Mouse (Mus musculus): ENCODE results near the gene Tfap4. TPM values are rescaled to one million over a fixed set of nuclear protein-coding genes. Genes with fewer than 3 reads are reported as not detected.
A peak's percentile ranks its signal among the peaks of the same experiment; 100 is the strongest.
"Not testable (repeated sequence)": the region's sequence is repeated elsewhere in the genome, so short reads cannot be mapped to it uniquely, and the experiment has no call there.

The Tfap4 gene
- polyA plus RNA-seq, 1 experiment from 2014 or later: 24.9 TPM

DNA sequence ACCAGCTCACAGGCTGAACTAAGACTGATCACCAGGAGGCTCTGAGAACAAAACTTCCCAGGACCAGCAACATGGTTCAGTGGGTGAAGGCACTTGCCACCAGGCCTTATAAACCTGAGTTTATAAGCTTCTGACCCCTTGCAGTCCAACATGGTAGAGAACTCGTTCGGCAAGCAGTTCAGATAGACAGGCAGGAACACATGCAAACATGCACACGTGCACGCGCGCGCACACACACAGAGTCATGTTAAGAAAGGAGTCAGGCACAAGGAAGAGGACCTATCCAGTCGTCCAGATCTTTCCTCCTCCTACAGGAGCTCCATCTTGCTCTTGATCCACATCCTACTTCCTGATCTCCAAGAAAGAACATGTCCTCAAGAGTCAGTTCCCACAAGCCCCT is 12.8 kb downstream of the Tfap4 start:
- ATAC-seq (ENCODE audit: low FRiP score, low read depth): no peak
- WGBS: 92% methylated on average over 8 of the region's 8 CpGs
- peaks cover 11% of the 10 kb centered on the region for H3K4me1 ChIP-seq
- H3K4me3 ChIP-seq: no peak overlapping the region
- no peaks in the 10 kb centered on the region for H3K27me3 ChIP-seq
- H3K27ac ChIP-seq: no peak overlapping the region
- no peak overlapping the region for H3K4me2 ChIP-seq (replicated peaks)
- no peaks in the 10 kb centered on the region for H3K9me3 ChIP-seq
- no peak overlapping the region for H3K9ac ChIP-seq
- peaks cover 63% of the 10 kb centered on the region for H3K36me3 ChIP-seq

DNA sequence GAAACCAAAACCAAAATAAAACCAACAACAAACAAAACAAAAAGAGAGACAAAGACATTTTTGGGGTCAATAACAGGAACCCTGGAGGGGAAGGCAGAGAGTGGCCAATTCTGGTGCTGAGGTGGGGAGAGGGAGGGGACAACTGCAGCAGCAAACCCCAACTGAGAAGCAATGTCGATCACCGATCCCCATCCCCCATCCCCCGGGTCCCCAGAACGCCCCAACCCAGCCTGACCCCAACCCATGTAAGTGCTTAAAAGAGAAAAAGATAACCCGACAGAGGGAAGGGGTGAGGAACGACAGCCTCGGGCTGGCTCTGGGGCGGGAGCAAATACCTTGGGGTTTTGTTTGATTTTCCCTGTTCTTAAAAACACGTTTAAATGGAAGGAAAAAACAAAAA is 14.8 kb downstream of the Tfap4 start:
- WGBS: 83% methylated on average over 9 of the region's 9 CpGs
- H3K36me3 ChIP-seq: peaks cover 50% of the 10 kb centered on the region

DNA sequence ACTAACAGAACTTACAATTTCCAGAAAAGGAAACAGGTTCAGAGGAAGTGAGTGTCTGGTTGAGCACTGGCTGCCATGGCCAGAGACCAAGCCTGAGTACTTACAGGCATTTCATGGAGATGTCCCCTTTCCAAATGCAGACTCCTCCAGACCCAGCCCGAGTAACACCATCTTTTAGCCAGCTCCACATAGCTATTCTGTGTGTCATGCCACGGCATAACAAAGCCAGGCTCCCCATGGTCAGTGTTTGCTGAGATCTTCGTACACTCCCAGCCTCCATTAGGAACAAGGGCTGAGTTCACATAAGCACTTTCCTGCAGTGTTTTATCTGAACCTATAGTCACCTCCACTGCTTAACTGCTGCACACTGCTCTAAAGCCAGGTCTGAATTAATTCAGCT is 16.4 kb downstream of the Tfap4 start:
- no peaks in the 10 kb centered on the region for H3K9me3 ChIP-seq
- no peak overlapping the region for H3K9ac ChIP-seq
- H3K4me2 ChIP-seq (replicated peaks): no peak overlapping the region
- no peak overlapping the region for H3K4me3 ChIP-seq
- no peaks in the 10 kb centered on the region for H3K27me3 ChIP-seq
- H3K27ac ChIP-seq: no peak overlapping the region
- WGBS: 79% methylated on average over 3 of the region's 3 CpGs
- H3K36me3 ChIP-seq: peaks cover 34% of the 10 kb centered on the region
- peaks cover 4% of the 10 kb centered on the region; the same call in 1 of the 2 replicates for H3K4me1 ChIP-seq
- ATAC-seq (ENCODE audit: low FRiP score, low read depth): no peak

More for the DNA sequence above, 14.8 kb downstream of the Tfap4 start:
- H3K27ac ChIP-seq: no peak overlapping the region
- H3K9ac ChIP-seq: no peak overlapping the region
- H3K4me1 ChIP-seq: peaks cover 4% of the 10 kb centered on the region; the same call in 1 of the 2 replicates
- ATAC-seq (ENCODE audit: low FRiP score, low read depth): no peak
- no peaks in the 10 kb centered on the region for H3K9me3 ChIP-seq
- no peak overlapping the region for H3K4me3 ChIP-seq
- H3K27me3 ChIP-seq: no peaks in the 10 kb centered on the region
- H3K4me2 ChIP-seq (replicated peaks): no peak overlapping the region

DNA sequence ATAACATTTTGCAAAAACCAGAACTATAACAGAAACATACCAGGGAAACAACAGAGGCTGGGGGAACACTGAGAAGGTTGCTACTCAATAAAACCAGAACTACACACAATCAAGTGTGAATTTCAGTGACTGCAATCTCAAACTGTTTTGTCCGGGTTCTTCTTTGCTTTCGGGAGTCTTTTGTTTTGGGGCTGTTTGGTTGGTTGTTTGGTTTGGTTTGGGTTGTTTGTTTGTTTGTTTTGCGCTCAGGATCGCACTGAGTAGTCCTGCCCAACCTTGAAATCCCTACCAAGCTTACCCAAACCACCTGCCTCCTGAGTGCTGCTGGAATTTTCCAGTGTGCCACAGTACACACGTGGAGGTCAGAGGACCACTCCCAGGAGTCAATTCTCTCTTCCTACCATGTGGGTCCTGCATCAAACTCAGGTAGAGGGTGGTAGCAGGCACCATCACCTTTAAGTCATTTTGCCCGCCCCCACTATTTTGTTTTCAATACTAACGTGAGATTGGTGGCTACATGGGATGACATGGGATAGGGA is 17.3 kb downstream of the Tfap4 start:
- ATAC-seq (ENCODE audit: low FRiP score, low read depth): no peak
- 43% methylated on average over 7 of the region's 7 CpGs for WGBS
- Histone ChIP-seq H3K9me3 (no peaks in the 10 kb centered on the region), H3K4me3 (peak overlapping the region; percentile 48), H3K4me1 (peaks cover 4% of the 10 kb centered on the region; the same call in 1 of the 2 replicates), H3K36me3 (peaks cover 29% of the 10 kb centered on the region), H3K27ac (no peak overlapping the region), H3K27me3 (no peaks in the 10 kb centered on the region), H3K9ac (peak overlapping the region; percentile 35; the same call in 1 of the 2 replicates), H3K4me2 (replicated peaks) (peak overlapping the region; percentile 65)

DNA sequence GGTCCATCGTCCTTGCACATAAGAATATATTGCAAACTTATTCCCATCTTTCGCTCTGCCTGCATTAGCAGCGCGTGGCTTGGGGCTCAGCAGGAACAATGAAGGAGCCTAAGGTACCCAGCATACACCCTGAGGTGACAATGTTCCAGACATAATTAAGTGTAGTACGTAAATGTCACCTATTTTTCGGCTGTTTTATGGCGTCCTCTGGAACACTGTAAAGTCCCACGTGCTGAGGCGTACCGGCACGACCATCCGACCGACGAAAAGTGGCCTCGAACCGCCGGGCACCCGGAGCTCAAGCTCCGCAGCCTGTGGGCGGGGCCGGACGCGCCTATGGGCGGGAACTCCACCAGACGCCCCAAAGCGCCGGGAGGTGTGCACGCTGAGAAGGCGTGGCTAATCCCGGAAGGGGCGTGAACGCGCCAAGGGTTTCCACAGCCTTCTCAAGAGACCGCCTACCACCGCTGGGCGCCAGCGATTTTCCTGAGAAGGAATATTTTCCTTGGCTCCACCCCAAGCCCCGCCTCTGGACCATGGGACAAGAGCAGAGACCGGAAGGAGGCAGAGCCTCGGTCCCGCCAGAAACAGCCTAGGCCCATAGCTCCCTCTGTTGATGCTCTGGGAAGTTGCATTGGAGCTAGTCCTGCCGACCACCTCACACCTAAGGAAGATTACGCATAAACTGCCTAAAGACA is 18.0 kb downstream of the Tfap4 start, which contains the start of gene Srl:
Gene Srl, minus strand, starts transcription at position 316 of the 698 bp plus-strand sequence.
- peak within 1 kb of the TSS; percentile 62 for H3K9ac ChIP-seq
- peaks cover 22% of the 10 kb centered on the region for H3K36me3 ChIP-seq
- no peaks in the 10 kb centered on the region for H3K9me3 ChIP-seq
- peaks cover 4% of the 10 kb centered on the region; the same call in 1 of the 2 replicates for H3K4me1 ChIP-seq
- peak; percentile 96 for ATAC-seq (ENCODE audit: low FRiP score, low read depth)
- H3K27me3 ChIP-seq: no peaks in the 10 kb centered on the region
- H3K4me2 ChIP-seq (replicated peaks): peak within 1 kb of the TSS; percentile 65
- peak within 1 kb of the TSS; percentile 48; the same call in 1 of the 2 replicates for H3K27ac ChIP-seq
- under 1% methylated on average over 43 of the region's 43 CpGs for WGBS
- H3K4me3 ChIP-seq: peak within 1 kb of the TSS; percentile 48

DNA sequence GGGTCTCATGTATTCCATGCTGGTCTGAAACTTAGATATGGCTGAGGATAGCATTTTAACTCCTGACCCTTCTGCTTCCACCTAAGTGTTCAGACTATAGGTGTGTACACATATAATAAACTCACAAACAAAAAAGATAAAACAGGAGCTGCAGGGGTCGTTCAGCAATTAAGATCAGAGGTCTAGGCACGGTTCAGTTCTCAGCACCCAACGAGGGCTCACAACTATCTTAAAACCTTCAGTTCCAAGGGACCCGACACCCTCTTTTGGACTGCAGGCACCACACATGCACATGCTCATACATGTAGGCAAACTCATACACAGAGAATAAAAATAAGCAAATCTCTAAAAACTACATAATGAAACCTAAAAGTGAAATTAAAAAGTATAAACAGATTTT is 18.6 kb downstream of the Tfap4 start:
- Histone ChIP-seq H3K27ac (no peak overlapping the region), H3K27me3 (no peaks in the 10 kb centered on the region), H3K36me3 (peaks cover 17% of the 10 kb centered on the region), H3K9ac (peak overlapping the region; percentile 62), H3K4me2 (replicated peaks) (peak overlapping the region; percentile 65), H3K9me3 (no peaks in the 10 kb centered on the region), H3K4me3 (peak overlapping the region; percentile 48), H3K4me1 (peaks cover 4% of the 10 kb centered on the region; the same call in 1 of the 2 replicates)
- 61% methylated on average over 4 of the region's 4 CpGs for WGBS
- no peak for ATAC-seq (ENCODE audit: low FRiP score, low read depth)

DNA sequence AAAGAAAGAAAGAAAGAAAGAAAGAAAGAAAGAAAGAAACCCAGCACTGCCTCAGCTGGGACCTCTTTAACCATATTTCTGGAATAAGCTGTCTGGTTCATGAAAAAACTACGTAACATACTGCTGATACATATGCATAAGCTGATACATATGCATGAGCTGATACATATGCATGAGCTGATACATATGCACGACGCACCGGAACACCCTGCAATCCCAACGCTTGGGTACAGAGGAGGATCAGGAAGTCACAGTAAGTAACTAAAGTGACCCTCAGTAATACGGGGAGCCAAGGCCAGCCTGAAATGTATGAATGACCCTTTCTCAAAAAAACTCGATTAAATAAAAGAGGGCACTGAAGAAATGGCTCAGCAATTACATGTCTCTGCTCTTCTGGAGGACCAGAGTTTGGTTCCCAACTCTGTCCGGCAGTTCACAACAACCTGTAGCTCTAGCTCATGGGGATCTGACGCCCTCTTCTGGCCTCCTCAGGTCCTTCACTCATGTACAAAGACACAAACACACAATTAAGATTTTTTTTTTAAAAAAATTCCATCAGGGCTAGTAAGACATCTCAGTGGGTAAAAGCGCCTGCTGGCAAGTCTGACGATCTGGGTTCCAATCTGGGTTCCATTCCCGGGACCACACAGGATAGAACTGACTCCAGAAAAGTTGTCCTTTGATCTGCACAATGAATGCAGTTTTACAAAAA is 19.4 kb downstream of the Tfap4 start:
- Histone ChIP-seq H3K4me1 (peaks cover 4% of the 10 kb centered on the region; the same call in 1 of the 2 replicates), H3K27me3 (no peaks in the 10 kb centered on the region), H3K4me3 (no peak overlapping the region), H3K27ac (no peak overlapping the region), H3K9ac (no peak overlapping the region), H3K4me2 (replicated peaks) (no peak overlapping the region), H3K36me3 (peaks cover 9% of the 10 kb centered on the region), H3K9me3 (no peaks in the 10 kb centered on the region)
- no peak for ATAC-seq (ENCODE audit: low FRiP score, low read depth)
- 88% methylated on average over 12 of the region's 12 CpGs for WGBS

DNA sequence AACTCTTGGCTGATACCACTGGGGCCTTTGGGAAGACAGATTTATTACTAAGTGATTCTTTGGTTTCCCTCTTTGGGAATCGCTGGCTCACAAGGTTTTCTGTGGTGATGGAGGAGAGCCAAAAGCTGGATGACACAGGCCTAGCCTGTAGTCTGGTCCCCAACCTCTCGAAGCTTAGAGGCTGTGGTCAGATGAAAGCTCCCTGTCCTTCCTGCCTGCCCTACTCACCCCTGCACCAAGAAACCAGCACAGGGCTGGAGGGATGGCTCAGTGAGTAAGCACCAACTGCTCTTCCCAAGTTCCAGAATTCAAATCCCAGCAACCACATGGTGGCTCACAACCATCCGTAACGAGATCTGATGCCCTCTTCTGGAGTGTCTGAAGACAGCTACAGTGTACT is 20.1 kb downstream of the Tfap4 start:
- ATAC-seq (ENCODE audit: low FRiP score, low read depth): no peak
- no peak overlapping the region for H3K4me3 ChIP-seq

DNA sequence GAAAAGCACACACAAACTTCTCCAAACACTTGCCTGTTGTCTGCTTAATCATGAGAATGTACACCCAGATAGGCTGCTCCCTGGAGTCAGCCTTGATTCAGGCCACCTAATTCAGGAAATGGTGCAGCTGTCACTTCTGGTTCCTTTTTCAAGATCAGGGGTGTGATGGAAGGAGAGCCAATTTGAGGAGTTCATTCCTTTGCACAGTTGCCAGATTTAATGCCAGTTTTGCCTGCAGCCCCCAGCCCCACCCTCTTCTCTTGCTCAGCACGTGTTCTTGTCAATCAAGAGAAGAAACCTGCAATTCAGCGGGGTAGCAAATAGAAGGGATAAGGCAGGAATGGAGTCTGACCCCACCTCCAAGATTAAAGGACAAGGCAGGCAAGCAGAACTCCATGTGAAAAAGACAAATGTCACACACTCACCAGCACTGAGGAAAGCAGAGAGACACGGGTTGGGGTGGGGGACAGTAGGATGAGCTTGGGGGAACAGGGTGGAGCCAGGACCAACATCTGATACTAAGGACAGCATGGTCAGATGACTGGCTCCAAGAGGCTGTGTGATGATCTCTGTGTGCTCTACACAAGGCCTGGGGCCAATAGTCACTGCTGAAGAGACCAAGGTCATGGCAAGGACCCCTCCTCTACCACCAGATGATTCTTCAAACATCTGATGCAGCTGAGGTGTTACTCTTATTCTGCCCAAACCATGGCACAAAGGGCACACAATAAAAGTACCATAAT is 21.9 kb downstream of the Tfap4 start:
- no peak overlapping the region for H3K9ac ChIP-seq
- no peak overlapping the region for H3K4me3 ChIP-seq
- peak; percentile 16; the same call in 1 of the 2 replicates for ATAC-seq (ENCODE audit: low FRiP score, low read depth)
- WGBS: 61% methylated on average over 3 of the region's 3 CpGs
- H3K4me2 ChIP-seq (replicated peaks): no peak overlapping the region
- no peaks in the 10 kb centered on the region for H3K27me3 ChIP-seq
- peaks cover 4% of the 10 kb centered on the region; the same call in 1 of the 2 replicates for H3K4me1 ChIP-seq
- no peaks in the 10 kb centered on the region for H3K9me3 ChIP-seq
- H3K27ac ChIP-seq: no peak overlapping the region; the same call in 1 of the 2 replicates
- H3K36me3 ChIP-seq: no peaks in the 10 kb centered on the region

More for the DNA sequence above, 20.1 kb downstream of the Tfap4 start:
- Histone ChIP-seq H3K4me2 (replicated peaks) (no peak overlapping the region), H3K27me3 (no peaks in the 10 kb centered on the region), H3K27ac (no peak overlapping the region), H3K9ac (no peak overlapping the region), H3K4me1 (peaks cover 4% of the 10 kb centered on the region; the same call in 1 of the 2 replicates), H3K9me3 (no peaks in the 10 kb centered on the region), H3K36me3 (peaks cover 4% of the 10 kb centered on the region)
- WGBS: 86% methylated on average over 4 of the region's 4 CpGs

DNA sequence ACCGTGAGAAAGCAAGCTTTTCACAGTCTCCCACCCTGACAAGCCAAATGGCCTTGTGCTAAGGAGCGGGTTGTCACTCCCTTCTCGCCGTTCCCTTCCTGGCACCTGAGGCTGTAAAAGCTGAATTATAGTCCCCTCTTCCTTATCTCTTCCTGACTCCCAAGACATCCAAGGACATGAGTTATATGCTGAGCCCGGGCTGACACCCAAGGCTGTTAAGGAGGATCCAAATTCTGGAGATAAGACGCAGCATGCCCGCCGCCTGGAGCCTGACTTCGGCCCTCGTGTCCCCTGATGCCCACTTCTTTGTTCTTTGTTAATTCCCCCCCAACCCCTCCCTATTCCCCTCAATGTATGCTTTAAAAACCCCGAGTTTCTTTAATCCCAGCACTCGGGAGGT is 32.3 kb downstream of the Tfap4 start:
- not testable (repeated sequence) for H3K9me3 ChIP-seq; H3K27me3 ChIP-seq; H3K4me2 ChIP-seq (replicated peaks); H3K4me3 ChIP-seq; ATAC-seq (ENCODE audit: low FRiP score, low read depth); H3K36me3 ChIP-seq; H3K4me1 ChIP-seq; H3K27ac ChIP-seq; H3K9ac ChIP-seq
- WGBS: 91% methylated on average over 12 of the region's 12 CpGs

DNA sequence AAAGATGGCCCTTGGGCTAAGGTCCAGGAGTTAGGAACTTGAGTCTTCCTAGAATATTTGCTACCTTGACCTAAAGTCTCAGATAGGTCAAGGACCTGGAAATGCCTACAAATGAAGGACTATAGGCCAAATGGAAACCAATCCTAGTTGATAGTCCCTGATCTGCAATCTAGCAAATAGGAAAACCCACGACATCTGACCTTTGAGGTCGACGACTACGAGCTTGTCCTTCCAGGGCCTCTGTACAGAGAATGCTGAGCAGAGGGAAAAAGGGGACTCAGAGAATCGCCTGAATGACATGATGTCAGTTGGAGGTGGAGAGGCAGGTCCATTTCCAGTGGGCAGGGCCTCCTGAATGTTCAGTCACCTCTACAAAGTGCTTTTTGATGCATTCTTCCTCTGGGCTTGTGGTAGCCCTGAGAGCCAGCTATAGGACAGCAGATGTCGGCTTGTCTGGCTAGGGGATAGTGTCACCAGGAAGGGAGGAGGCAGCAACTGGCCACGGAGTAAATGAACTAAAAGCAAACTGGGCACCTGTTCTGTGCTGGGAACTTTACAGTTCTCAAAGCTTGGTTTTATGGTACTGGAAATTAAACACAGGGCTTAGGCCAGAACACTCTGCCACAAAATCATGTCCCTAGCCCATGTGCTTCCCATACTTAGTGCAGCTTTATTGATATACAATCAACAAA is 36.2 kb downstream of the Tfap4 start:
- no peak for ATAC-seq (ENCODE audit: low FRiP score, low read depth)
- Histone ChIP-seq H3K9ac (no peak overlapping the region), H3K4me2 (replicated peaks) (no peak overlapping the region), H3K27ac (no peak overlapping the region), H3K9me3 (peaks cover 5% of the 10 kb centered on the region; the same call in 1 of the 2 replicates), H3K4me1 (peaks cover 26% of the 10 kb centered on the region), H3K4me3 (no peak overlapping the region), H3K36me3 (peaks cover 9% of the 10 kb centered on the region), H3K27me3 (no peaks in the 10 kb centered on the region)
- WGBS: 62% methylated on average over 7 of the region's 7 CpGs
